Mouse (Mus musculus): ENCODE measurements at regions not wholly inside any gene's neighbourhood (a gene's known extent, or its start where the extent isn't known, plus 50 kb on each side); places are given as distances from the start of the nearest gene placed in this dataset.

- TF ChIP-seq CTCF (IDR thresholded peaks at IDR 0.05; ENCODE audit: extremely low read depth, insufficient read length, insufficient replicate concordance, low read depth, low read length), result no peak
- TF ChIP-seq POLR2A (IDR thresholded peaks at IDR 0.05; ENCODE audit: low read depth, low read length), result no peak
Observed at GRCm38 (mm10) chr15:62071311-62071710, 1148.5 kb upstream of the A1bg start.

Measured in small intestine, adult 2 months (tissue).